Mouse (Mus musculus) lung, postnatal 4 days (tissue): ENCODE measurements around the gene Sdccag8.
"Not testable (repeated sequence)": the region's sequence is repeated elsewhere in the genome, so short reads cannot be mapped to it uniquely, and the experiment has no call there.

Experiments used
- DNase-seq, 2 experiments: peaks; one replicate each; pipeline ENCODE4 v3.0.0; 2021

Gene Sdccag8

DNA sequence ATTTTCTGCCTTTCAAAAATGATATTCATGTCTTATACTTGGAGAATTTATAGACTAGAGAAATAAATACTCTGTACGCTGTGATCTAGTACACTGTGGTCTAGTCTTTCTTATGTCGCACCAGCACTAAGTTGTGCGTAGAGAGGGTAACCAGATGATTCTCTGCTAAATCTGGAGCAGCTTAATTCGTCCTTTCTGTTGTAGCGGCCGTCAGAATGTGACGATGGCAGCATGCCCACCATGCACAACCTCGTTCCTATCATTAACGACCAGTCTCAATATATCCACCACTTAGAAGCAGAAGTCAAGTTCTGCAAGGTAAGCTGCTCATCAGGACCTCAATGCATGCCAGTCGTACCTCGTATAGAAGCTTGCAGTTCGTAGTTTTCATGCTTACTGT, 14.2 kb downstream of the Sdccag8 start:
- DNase-seq, result no peak

DNA sequence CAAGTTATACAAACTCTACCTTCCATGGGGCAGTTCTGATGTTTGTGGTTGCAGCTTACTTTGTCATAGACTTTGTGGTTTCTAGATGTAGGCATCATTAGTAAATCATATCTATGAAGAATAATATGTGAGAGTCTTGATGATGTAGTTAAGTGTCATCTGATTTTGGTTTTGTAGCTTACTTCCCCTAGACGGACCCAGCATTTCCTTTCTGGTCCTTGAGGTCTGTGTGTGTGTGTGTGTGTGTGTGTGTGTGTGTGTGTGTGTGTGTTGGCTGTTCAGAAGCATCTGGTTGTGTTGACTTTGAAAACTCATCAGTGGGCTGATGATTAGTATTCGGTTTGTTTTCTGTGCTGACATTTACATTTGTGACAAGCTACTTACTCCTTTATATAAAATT, 17.6 kb downstream of the Sdccag8 start:
- no peak for DNase-seq

DNA sequence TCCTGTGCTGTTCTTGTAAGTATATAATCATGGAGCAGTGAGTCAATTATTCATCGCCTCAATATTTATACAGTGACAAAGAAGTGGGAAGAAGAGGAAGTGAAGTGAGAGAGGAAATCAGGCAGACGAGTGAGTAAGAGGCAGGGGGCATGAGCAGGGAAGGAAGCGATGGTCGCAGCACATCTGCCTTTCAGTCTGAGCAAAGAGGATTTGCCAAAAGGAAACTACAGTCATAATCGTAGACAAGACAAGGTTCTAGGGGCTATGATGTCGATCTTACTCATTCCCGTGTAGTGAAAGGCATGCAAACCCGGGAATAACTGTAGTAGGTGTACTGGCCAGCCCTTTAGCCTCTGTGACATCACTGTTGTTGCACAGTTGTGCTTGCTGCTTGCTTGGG, 18.1 kb downstream of the Sdccag8 start:
- no peak for DNase-seq

DNA sequence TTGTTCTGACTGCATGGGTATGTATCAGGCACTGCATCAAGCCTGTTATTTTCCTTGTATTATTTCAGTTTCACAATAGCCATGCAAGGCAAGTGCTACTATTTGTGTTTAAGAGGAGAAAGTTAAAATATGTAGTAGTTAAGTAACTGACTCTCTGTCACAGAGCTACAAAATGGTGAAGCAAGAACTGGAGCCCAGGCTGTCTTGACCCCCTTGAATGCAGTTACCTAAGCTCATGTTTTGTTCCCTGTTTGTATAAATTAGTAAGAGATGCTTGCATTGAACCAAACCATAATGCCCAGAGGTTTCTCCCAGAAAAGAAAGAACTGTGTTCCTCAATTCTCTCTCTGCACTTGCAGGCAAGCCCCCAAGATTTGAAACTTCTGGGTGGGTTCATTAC, 18.8 kb downstream of the Sdccag8 start:
- no peak for DNase-seq

DNA sequence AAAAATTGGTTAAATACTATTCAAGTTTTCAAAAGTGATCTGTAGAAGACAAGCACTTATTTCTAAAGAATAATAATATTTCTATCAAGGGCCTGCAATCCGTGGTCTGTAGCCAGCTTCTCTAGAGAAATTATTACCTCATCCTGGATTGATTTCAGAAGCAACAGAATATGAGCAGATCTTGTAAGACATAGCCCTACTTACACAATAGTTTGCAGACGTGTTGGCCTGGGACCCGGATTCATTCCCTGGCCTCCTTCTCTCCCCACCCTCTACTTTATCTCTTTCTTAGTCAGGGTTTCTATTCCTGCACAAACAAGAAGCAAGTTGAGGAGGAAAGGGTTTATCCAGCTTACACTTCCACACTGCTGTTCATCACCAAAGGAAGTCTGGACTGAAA, 19.5 kb downstream of the Sdccag8 start:
- no peak for DNase-seq

DNA sequence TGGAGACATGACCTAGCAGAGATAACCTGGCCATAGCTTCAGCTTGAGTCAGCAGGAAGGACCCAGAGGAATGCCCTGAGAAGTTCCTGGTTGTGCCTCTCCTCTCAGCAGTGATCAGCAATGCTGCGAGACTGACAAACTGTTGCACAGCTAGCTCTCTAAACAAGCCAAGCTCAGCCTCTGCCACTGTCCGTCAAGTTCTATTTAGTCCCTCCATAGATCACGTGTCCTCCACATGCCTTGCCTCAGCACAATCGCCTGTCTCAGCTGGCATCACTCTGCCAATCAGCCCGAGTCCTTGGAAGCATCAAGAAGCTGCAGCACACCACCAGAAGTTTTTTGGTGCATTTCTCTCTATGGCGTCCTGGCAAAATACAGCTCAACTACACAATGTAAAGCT, 20.4 kb downstream of the Sdccag8 start:
- DNase-seq, result no peak

DNA sequence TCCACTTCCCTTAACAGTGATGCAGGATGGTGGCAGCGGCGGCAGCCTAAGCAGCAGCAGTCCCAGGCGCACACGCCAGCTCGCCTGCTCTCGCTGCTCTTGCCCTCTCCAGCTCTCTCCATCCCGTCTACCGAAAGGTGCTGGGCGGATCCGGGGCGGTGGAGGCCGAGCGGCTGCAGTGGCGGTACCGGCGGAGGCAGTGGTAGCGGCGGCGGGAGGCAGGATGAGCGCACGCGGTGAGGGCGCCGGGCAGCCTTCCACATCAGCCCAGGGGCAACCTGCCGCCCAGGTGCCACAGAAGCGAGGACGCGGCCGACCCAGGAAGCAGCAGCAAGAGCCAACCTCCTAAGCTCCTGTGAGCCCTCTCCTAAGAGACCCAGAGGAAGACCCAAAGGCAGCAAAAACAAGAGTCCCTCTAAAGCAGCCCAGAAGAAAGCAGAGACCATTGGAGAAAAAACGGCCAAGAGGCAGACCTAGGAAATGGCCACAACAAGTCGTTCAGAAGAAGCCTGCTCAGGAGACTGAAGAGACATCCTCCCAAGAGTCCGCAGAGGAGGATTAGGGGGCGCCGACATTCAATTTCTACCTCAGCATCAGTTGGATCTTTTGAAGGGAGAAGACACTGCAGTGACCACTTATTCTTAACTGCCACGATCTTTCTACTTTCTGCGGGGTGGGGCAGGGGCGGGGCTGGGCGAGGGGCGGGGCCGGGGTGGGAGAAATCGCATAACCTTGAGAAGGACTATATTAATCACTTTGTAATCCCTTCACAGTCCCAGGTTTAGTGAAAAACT, 21.2 kb downstream of the Sdccag8 start:
- peak in 1 of 2 experiments; percentile 25 for DNase-seq

DNA sequence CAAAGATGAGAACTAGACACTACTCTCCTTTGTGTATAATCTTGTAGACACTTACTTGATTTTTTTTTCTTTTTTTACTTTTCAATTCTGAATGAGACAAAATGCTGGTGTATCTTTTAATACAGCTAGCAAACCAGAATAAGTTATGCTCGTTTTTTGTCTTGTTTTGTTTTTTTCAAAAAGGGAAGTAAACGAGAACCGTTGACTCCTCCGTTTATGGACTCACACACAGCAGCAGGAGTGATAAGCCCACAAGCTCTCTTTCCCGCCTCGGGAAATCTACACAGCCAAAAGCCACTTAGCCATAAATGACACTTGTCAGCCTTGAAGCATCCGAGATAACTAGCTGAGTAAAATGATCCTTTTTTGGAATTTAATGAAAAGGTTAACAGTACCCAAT, 22.1 kb downstream of the Sdccag8 start:
- not testable (repeated sequence) for DNase-seq

DNA sequence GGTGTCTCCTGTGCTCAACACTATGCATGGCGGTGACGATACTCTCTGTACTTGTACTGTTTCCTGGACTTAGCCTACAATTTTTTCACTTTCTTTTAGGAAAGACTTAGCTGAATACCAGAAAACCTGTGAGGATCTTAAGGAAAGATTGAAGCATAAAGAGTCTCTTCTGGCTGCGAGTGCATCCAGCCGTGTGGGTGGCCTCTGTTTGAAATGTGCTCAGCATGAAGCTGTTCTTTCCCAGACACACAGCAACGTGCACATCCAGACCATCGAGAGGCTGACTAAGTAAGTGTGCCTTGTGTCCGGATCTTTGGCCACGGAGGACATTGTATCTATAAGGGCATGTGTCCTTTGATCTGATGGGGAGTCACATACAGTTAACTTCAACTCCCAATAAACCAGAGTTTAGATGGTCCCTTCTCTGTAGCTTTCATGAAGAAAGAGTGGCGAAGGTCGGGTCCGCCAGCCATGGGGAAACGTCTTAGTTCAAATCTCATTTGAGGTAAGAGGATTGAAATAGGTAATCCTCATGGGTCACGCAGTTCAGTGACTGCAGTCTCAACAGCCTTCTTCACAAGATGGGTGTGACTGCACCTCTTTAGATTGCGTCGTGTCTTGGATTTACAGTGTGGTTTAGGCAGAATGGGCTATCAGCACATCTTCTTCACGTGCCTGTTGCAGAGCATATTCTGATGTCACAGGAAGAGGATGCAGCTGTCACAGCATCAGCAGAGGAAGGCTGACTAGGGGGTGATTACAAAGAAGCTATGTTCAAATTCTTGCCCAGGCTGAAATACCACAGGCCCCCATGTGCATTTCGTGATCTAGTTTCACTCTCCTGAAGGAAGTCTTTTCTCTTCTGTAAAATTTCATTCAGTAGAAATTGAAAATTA, 30.9 kb downstream of the Sdccag8 start:
- no peak for DNase-seq

DNA sequence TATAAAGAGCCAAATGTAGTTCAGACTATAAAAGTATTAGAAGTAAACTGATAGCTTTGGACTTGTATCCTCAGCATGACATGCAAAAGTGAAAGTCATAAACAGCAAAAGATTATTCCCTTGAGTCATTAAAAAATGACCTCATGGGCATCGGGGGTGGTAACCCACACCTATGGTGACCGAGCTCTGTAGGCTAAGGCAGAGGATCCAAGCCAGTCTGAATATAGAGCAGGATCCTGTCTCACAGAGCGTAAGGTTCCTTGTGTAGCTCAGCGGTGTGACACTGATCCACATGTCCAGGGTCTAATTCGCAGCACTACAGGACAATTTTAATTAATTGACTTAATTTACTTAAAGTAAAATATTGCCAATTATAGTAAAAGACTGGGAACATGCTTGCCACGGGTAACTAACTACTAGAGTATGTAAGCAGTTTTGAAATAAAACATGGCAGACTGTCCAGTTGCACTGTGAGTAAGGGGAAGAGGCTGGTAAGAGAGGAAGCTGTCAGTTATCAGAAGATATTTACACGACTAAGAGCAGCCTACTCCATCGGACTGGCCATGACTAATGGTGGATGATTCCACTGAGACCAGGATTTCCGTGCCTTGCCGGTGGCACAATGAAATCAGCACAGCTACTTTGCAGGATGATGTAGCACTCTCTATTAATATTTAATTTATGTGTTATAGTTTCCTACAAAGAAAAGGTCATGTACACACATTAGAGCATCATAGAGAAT, 32.8 kb downstream of the Sdccag8 start:
- DNase-seq, result no peak

DNA sequence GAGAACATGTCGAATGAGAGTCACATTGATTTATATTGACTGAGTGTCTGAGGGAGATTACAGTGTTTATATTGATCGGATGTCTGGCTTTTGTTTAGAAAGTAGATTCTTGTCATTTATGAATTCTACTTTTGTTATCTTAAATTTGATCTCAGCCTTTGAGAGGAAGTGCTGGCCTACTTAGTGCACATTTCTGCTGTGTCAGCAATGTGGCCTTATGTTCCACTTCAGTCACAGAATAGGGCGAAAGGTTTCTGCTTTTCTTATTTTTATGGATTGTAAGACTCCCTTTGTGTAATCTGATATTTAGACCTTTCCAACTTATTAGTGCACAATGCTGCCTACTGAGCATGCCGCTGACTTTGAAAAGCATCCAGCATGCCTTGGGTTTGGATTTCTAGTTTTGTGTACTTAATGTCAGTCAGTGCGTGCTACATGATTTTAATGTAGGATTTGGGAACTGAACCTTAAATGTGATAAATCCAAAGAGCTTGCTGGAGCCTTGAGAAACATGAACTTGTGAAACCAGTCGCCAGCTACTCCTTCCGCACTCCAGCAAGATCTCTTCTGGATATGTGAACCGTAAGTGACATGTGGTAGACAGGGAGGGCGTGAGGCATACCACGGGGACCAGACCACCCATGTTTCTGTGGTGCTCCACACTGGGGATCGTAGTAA, 34.3 kb downstream of the Sdccag8 start:
- DNase-seq, result no peak

DNA sequence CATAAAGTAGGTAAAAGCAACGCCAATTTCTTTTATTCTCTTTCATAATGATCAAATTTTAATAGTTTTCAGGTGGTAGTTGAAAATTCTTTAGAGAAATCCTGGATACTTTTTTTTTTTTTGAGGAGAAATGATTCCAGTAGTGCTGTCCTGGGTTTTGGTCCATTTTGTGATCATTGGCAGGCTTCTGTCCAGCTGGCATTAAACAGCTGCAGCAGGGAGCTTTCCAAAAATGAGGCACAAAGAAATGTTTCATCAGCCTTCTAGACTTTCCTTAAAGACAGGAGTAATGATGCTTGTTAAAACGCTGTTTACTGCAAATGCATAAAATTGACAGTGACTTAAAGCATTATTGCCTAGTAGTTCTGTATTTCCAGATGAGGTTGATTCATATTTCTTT, 34.9 kb downstream of the Sdccag8 start:
- DNase-seq, result no peak

DNA sequence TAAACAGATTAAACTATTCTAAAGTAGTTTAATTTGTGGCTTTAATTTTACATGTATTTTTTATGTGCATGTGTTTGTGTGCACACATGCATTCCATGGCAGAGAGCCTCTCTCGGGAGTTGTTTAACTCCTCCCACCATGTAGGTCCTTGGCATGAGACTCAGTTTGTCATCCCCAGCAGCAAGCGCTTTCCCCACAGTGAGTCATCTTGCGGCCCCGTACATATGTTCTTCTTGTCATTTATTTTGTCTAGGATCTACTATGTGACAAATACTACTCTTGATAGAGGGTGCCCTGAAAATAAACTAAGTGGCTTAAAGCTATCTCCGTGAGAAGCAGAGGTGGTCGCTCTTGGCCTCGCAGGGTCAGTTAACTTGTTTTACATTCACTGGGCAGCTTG, 36.9 kb downstream of the Sdccag8 start:
- DNase-seq, result no peak

DNA sequence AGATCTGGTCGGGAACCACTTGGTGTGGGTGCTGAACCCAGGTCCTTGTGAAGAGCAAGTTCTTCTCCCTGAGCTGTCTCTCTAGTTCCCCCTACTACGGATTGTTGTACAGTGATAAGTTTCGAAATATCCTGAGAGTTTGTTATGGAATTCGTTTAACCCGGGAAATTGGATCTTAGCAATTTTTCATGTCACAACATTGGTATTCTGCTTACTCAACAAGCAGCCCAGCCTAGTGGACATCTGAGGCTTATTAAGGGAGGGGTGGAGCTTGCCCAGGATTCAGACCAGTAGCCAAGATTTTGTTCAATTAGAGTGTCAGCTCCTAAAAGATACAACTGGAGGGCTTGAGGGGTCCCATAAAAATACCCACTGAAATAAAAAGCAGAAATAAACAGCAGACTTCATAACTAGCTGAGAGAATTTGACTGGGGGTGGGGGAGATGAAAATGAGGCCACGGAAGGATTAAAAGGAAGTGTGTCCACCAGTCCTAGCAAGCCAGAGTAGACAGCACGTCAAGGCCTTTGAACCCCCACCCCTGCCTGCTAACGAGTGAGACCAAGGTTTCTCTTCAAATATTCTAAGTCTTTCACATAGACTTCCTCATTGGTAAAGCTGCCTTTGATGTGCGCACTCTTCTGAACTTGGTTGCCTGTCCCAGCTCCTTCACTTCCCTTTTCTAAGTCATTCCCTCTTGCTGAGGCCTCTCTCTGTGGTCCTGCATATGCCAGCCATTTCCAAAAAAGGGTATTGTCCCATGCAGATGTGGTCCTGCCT, 38.5 kb downstream of the Sdccag8 start:
- DNase-seq, result no peak

DNA sequence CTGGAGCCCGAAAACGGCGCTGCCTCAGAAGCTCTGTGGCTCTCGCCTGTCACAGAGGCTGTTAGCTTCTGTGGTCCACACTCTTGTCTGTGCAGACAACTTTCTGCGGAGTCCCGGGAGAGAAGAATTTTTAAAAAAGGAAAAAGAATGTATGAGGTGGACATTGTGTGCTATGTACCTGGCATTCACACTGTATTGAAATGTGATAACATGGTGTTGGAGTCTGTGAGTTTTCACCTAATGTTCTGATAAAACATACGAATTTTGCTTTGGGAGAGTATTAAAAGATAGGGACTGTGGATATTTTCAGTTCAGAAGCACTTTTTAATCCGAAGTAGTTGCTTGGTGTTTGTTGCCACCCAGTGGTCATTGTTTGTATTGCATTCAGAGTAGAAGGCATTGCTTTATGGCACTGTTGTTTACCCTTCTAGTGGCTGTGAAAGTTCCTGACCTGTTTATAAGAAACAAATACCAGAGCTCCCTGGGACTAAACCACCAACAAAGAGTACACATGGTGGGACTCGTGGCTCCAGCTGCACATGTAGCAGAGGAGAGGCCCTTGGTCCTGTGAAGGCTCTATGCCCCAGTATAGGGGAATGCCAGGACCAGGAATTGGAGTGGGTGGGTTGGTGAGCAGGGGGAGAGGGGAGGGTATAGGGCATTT, 47.7 kb downstream of the Sdccag8 start:
- DNase-seq, result peak in 1 of 2 experiments; percentile 76

DNA sequence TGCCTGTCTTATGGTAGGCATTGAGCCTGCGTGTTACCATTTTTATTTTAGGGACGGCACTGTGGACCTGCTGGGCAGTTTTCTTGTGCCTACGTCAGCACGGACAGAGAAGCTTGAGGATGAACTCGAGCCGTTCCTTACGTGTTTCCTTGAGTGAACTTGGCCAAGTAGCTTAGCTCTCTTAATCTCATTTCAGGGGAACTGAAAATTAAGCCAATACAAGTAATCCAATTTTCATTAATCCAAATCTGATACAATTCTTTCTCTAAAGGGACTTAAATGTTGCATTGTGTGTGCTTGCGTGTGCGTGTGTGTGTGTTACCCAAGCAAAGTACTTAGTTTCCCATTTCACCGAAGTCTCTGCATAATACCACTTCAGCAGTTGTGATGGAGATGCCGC, 56.0 kb downstream of the Sdccag8 start:
- no peak for DNase-seq

DNA sequence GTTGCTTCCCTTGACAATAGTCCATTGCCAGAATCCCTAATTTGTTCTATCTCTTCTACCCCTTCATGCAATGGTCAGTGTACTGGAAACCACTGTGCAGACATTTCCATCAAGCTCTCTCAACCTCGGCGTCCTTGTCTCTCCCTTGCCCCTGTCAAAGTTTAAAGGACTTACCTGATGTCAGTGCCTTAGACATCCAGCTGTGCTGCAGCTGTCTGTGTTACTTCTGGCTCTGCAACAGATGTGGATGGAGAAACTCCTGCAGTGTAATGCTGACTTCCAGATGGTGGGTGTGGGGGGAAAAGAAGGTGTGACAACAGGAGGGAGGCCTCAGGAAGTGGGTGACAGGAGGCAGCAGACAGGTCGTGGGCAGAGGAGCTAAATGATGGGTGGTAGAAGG, 57.5 kb downstream of the Sdccag8 start:
- no peak for DNase-seq

DNA sequence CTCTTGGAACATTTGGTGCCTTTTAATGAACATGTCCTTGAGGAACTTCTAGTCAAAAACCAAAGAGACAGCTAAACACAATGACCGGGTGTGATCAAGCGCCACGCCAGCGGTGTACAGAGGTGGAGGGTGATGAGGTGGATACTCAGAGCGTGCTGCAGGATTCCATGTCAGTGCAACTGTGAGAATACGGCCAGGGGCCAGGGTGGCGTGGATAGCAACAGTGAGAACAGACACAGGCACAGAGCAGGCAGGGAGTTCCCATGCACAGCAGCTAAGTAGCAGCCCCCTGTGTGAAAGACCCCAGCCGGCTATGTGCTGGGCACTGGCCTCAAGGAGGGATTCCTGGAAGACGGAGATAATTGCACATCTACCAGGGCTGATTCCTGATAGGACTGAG, 59.0 kb downstream of the Sdccag8 start:
- DNase-seq, result no peak

DNA sequence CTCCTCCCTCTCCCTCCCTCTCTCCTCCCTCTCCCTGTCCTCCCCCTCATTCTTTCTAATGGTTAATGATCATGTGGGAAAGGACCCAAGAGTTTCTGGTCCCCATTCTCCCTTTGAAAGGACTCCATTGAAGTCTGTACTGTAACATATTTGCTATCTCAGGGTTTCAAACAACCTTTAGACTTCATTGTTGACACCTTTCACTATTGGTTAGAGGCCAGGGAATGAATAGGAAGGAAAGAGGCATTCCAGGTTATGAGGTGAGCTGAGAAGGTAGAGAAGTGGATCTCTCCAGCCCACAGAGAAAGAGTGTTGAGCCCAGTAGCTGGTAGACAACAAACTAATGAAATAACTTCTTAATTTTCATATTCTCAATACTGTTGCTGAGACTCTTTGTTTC, 59.7 kb downstream of the Sdccag8 start:
- no peak for DNase-seq

DNA sequence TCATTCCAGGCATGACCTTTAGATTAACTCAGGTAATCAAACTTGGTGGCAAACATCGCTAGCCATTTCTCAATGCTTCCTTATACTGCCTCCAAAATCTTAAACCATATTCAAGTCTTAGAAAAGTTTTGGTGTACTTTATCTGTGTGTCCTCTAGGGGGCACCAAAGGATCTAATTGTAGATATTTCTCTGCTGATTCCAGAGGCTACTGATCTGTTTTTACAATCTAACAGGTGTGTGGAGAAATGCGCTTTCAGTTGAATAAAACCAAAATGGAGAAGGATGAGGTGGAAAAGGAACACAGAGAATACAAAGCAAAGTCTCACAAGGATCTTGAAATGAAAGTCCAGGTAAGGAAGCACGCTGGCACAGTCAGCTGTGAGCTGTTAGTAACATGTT, 63.3 kb downstream of the Sdccag8 start:
- peak in 1 of 2 experiments; percentile 33 for DNase-seq

DNA sequence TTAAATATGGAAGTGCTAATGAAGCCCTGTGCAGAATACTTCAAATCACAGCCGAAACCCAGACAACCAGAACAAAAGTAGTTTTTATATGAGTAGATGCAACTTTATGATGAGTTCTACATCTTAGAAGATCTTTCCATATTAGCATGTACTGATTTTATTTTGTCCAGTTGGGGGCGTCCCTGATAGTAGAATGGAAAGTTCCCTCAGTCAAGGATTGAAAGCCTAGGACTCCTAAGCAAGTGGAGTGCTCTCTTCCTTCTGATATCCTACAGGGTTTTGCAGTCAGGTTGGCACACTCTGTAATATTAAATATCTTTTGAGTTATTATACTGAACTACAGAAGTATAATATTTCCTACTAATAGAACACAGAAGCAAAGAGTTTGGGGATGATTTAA, 64.5 kb downstream of the Sdccag8 start:
- no peak for DNase-seq

DNA sequence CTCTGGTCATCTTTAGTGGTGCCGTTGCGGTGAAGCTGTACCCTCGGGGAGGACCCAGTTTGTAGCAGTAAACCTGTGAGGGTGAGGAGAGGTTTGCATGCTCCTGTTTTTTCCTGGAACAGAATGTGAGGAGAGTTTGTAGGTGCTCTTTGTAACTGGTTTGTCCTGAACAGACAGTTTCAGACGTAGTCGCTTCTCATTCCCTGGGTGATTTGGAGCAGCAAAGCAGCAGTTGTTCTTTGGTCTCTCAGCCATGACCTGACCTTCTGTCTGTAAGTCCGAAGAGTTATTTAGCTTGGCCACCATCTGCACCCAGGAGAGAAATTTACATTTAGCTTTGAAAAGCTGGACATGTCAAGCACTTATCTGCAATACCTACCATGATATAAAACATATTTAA, 65.2 kb downstream of the Sdccag8 start:
- DNase-seq, result no peak
